Mouse (Mus musculus) midbrain, embryonic 11.5 days (tissue): ENCODE measurements around the gene Zfp358. TPM values are rescaled to one million over a fixed set of nuclear protein-coding genes. Genes with fewer than 3 reads are reported as not detected.

Experiments
- ATAC-seq: fragments of 200-750 bp; cut with Nextera tagmentation; 2 replicates; pipeline ENCODE4 v1.8.0; 2017; ENCODE audit warnings: moderate TSS enrichment, moderate library complexity; ENCODE audit not compliant: low FRiP score
- DNase-seq: peaks from one replicate; pipeline ENCODE4 v3.0.0; 2015; ENCODE audit warnings: low spot score; ENCODE audit errors: missing footprints
- H3K27ac ChIP-seq: fragments of 300-500 bp; sonication (generic); 2 replicates; pipeline ENCODE4 v1.5.1; 2014; ENCODE audit warnings: low read depth, low read length
- H3K27me3 ChIP-seq: fragments of 300-500 bp; sonication (generic); 2 replicates; pipeline ENCODE4 v1.6.1; 2014; ENCODE audit warnings: mild to moderate bottlenecking, low read length, moderate library complexity, mixed read lengths; ENCODE audit not compliant: control insufficient read depth, insufficient read depth
- H3K36me3 ChIP-seq: fragments of 300-500 bp; sonication (generic); 2 replicates; pipeline ENCODE4 v1.6.1; 2014; ENCODE audit warnings: mild to moderate bottlenecking, low read length, moderate library complexity, mixed read lengths; ENCODE audit not compliant: control insufficient read depth, insufficient read depth
- H3K4me1 ChIP-seq: fragments of 300-500 bp; sonication (generic); 2 replicates; pipeline ENCODE4 v1.6.1; 2014; ENCODE audit warnings: low read length; ENCODE audit not compliant: control insufficient read depth, insufficient read depth
- H3K4me2 ChIP-seq: fragments of 300-500 bp; sonication (generic); 2 replicates; pipeline ENCODE4 v1.6.1; 2014; ENCODE audit warnings: mild to moderate bottlenecking, moderate library complexity
- H3K4me3 ChIP-seq: fragments of 300-500 bp; sonication (generic); 2 replicates; pipeline ENCODE4 v1.5.1; 2014; ENCODE audit warnings: low read depth, low read length
- H3K9ac ChIP-seq: fragments of 300-500 bp; sonication (generic); 2 replicates; pipeline ENCODE4 v1.6.1; 2014; ENCODE audit warnings: low read length
- H3K9me3 ChIP-seq: fragments of 300-500 bp; sonication (generic); 2 replicates; pipeline ENCODE4 v1.6.1; 2016; ENCODE audit warnings: low read length; ENCODE audit not compliant: control insufficient read depth
- WGBS: fragments of 180-500 bp; shearing (Covaris S2); extraction: QIAGEN DNeasy Blood & Tissue Kit; methylation state at CpG from one replicate; pipeline ENCODE4 v1.1.7; 2014; 5-methylcytosine and 5-hydroxymethylcytosine counted together
- polyA plus RNA-seq: library from polyadenylated mRNA; unstranded; fragments of >200 nt; fragmentation: Nextera tagmentation; extraction: Ambion mirVana; gene quantifications from 2 replicates; pipeline ENCODE4 v1.2.1, GENCODE M21; 2014

Zfp358 gene
- polyA plus RNA-seq, 1 experiment from 2014 or later, result 31.3 TPM

DNA sequence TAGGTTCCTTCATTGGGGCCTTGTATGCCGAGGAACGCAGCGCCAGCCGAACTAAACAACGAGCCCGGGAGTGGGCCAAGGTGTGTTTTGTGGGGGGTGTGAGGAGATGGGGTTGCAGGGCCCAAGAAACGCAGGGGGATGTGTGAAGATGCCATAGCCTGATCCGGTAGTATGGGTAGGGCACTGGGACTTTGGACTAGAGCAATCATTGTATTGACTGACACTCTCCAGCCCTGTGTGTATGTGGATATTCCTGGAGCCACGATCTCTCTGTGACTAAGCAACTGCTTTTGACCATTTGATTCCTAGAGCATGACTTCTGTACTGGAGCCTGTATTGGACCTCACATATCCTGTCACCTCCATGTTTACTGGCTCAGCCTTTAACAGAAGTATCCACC, 44.0 kb downstream of the Zfp358 start:
- 0 out of 2 replicates have a peak, but pooled peaks have one; percentile 7 for ATAC-seq
- Histone ChIP-seq H3K27ac (no peak overlapping the region), H3K36me3 (no peaks in the 10 kb centered on the region), H3K4me3 (no peak overlapping the region), H3K9me3 (no peaks in the 10 kb centered on the region), H3K9ac (no peak overlapping the region), H3K27me3 (no peaks in the 10 kb centered on the region), H3K4me2 (no peak overlapping the region), H3K4me1 (no peaks in the 10 kb centered on the region)
- no peak for DNase-seq
- 96% methylated on average over 9 of the region's 9 CpGs for WGBS

- H3K27ac ChIP-seq, result no peak overlapping the region
- H3K36me3 ChIP-seq, result no peaks in the 10 kb centered on the region
- no peak overlapping the region for H3K4me3 ChIP-seq
- no peak overlapping the region for H3K9ac ChIP-seq
- H3K9me3 ChIP-seq, result no peaks in the 10 kb centered on the region
- no peak overlapping the region for H3K4me2 ChIP-seq
- H3K4me1 ChIP-seq, result no peaks in the 10 kb centered on the region
- ATAC-seq (0 out of 2 replicates have a peak, but pooled peaks have one; percentile 33), DNase-seq (no peak)
- no peaks in the 10 kb centered on the region for H3K27me3 ChIP-seq
- WGBS, result 95% methylated on average over 25 of the region's 26 CpGs
These were observed 44.7 kb downstream of the Zfp358 start for GRCm38 (mm10) chr8:3537666-3538065.

DNA sequence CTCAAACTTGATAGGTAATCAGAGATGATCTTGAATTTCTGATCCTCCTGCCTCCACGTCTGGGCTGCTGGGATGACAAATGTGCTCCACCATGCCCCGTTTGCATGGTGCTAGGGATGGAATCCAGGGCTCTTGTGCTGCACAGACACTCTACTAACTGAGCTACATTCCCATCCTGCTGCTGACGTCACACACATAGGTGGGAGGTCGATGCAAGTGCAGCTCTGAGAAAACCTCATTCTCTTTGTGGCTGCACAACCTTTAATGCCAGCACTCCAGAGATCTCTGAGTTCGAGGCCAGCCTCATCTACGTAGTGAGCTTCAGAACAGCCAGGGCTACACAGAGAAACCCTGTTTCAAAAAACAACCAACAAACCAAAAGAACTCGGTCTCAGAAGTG, 46.2 kb downstream of the Zfp358 start:
- Histone ChIP-seq H3K4me2 (no peak overlapping the region), H3K36me3 (peaks cover 2% of the 10 kb centered on the region; the same call in 1 of the 2 replicates), H3K4me3 (no peak overlapping the region), H3K9ac (no peak overlapping the region), H3K27me3 (no peaks in the 10 kb centered on the region), H3K4me1 (no peaks in the 10 kb centered on the region), H3K9me3 (no peaks in the 10 kb centered on the region), H3K27ac (no peak overlapping the region)
- no peak for ATAC-seq
- no peak for DNase-seq
- WGBS, result 85% methylated on average over 7 of the region's 7 CpGs

GRCm38 (mm10) chr8:3540076-3540475, 47.1 kb downstream of the Zfp358 start:
- no peak overlapping the region for H3K4me3 ChIP-seq
- DNase-seq (no peak), ATAC-seq (no peak)
- H3K4me2 ChIP-seq, result no peak overlapping the region
- peaks cover 3% of the 10 kb centered on the region; the same call in 1 of the 2 replicates for H3K36me3 ChIP-seq
- no peaks in the 10 kb centered on the region for H3K27me3 ChIP-seq
- no peaks in the 10 kb centered on the region for H3K9me3 ChIP-seq
- WGBS, result 93% methylated on average over 4 of the region's 4 CpGs
- H3K9ac ChIP-seq, result no peak overlapping the region
- no peak overlapping the region for H3K27ac ChIP-seq
- H3K4me1 ChIP-seq, result no peaks in the 10 kb centered on the region

DNA sequence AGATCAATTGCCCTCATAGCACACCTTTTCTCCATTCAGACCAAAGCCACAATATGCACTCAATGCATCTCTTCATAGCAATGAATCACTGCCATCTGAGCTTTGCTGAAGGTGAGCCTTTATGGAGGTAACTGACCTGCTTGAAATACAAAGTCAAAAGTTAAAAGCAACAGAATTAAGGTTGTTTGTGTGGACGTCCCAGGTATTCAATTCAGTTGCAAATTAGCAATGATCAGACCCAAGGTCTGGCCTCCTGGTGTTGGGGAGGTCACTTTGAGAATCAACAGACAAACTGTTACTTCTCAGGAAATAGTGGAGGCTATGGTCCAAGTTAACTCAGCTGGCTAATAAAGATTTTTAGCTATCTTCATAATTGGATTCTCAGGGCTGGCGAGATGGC, 53.6 kb downstream of the Zfp358 start:
- no peak overlapping the region for H3K4me2 ChIP-seq
- no peak for DNase-seq
- H3K36me3 ChIP-seq, result peaks cover 3% of the 10 kb centered on the region; the same call in 1 of the 2 replicates
- no peak overlapping the region for H3K4me3 ChIP-seq
- H3K9me3 ChIP-seq, result no peaks in the 10 kb centered on the region
- no peaks in the 10 kb centered on the region for H3K4me1 ChIP-seq
- 89% methylated on average over 2 of the region's 2 CpGs for WGBS
- ATAC-seq, result no peak
- H3K27me3 ChIP-seq, result no peaks in the 10 kb centered on the region
- no peak overlapping the region for H3K9ac ChIP-seq
- H3K27ac ChIP-seq, result no peak overlapping the region

Other genes with a start within 250 kb of the Zfp358 start
- 31.5 and 31.7 TPM in 2 replicates for gene Insr, start 213.5 kb upstream of the Zfp358 start, polyA plus RNA-seq
- gene A430078G23Rik, start 139.7 kb upstream of the Zfp358 start, polyA plus RNA-seq, result not detected in 2 replicates
- gene Arhgef18, start 100.1 kb upstream of the Zfp358 start, polyA plus RNA-seq, result 9.7 and 10.1 TPM in 2 replicates
- 1.8 and 2.8 TPM in 2 replicates for gene Pex11g, start 25.5 kb upstream of the Zfp358 start, polyA plus RNA-seq
- gene Tex45, start 22.3 kb upstream of the Zfp358 start, polyA plus RNA-seq, result 0.23 TPM in 1 of 2 replicates, not detected in the other
- gene Mcoln1, start 7.3 kb downstream of the Zfp358 start, polyA plus RNA-seq, result 44.6 and 47.5 TPM in 2 replicates
- 15.6 and 15.8 TPM in 2 replicates for gene Pnpla6, start 22.2 kb downstream of the Zfp358 start, polyA plus RNA-seq
- 6.3 and 8.1 TPM in 2 replicates for gene C330021F23Rik, start 74.9 kb downstream of the Zfp358 start, polyA plus RNA-seq
- 11.3 and 11.9 TPM in 2 replicates for gene Camsap3, start 94.2 kb downstream of the Zfp358 start, polyA plus RNA-seq
- gene Xab2, start 128.2 kb downstream of the Zfp358 start, polyA plus RNA-seq, result 58.6 and 63.8 TPM in 2 replicates
- gene Pet100, start 128.4 kb downstream of the Zfp358 start, polyA plus RNA-seq, result 96.9 and 113 TPM in 2 replicates
- 0.23 TPM in 1 of 2 replicates, not detected in the other for gene Pcp2, start 132.4 kb downstream of the Zfp358 start, polyA plus RNA-seq
- 16.7 and 18.1 TPM in 2 replicates for gene Stxbp2, start 137.8 kb downstream of the Zfp358 start, polyA plus RNA-seq
- gene Retn, start 162.6 kb downstream of the Zfp358 start, polyA plus RNA-seq, result 0.15 TPM in 1 of 2 replicates, not detected in the other
- gene Mcemp1, start 172.6 kb downstream of the Zfp358 start, polyA plus RNA-seq, result 0.20 and 0.28 TPM in 2 replicates
- 5.4 and 6.8 TPM in 2 replicates for gene Fcor, start 179.2 kb downstream of the Zfp358 start, polyA plus RNA-seq
- gene Trappc5, start 183.2 kb downstream of the Zfp358 start, polyA plus RNA-seq, result 41.0 and 43.3 TPM in 2 replicates
- gene Fcer2a, start 201.0 kb downstream of the Zfp358 start, polyA plus RNA-seq, result 0.11 and 0.27 TPM in 2 replicates
- gene Clec4g, start 227.5 kb downstream of the Zfp358 start, polyA plus RNA-seq, result not detected in 2 replicates